Mouse (Mus musculus): ENCODE measurements around the gene Gosr1.
"Not testable (repeated sequence)": the region's sequence is repeated elsewhere in the genome, so short reads cannot be mapped to it uniquely, and the experiment has no call there.

Gene Gosr1

DNA sequence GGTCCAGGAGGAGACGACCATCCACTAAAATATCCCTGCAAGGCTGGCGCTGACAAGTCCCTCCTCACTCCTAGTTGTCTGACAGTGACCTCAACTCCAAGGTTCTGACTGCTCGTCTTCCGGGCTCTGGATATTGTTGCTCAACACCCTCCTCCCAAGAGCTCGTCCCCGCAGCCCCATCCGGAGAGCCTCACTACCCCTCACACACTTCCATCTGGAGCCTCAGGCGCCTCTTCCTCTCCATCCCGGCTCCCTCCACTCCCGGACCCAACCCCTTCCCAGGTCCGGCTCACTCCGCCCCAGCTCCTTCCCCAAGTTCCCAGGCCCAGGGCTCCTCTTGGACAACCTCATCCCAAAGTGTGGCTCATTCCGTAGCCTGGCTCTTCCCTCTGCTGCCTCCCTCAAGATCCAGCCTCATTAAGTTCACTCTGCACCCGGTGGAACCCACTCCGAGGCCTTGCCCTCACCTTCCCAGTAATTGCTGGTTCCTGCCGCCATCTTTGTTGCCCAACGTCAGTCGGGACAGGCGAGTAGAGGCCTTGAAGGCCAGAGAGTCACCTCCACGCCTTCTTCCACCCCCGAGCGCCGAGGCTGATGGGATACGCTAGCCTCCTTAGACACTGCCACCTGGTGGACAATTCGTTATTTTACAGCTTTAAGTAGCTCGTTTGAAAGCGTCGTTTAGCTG, at the start of gene Gosr1:
TSS of gene Gosr1 (minus strand) at position 527 of the 688 bp plus-strand sequence.
- in situ Hi-C loops (cut with MseI, MboI), result no loop called here

GRCm38 (mm10) chr11:76810706-76811495, 47.5 kb upstream of the Gosr1 start:
- in situ Hi-C loops (cut with MseI, MboI), result no loop called here

DNA sequence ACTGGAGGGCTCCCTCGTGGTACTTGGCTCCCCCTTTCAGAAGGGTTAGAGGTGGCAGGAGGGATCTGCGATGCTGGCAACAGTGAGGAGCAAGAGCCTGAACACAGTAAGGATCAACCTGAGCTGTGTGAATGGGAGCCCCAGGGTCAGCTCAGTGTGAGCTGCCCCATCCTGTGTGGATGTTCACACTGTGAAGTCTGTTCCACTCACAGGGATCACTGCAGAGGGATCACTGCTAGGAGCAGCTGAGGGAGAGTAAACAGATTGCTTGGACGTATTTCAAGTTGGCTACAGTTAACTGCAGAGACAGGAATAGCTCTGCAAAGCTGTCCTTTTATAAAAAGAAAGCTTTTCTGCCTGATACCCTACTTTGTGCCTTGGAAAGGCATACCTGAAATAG, 46.1 kb upstream of the Gosr1 start:
- in situ Hi-C loops (cut with MseI, MboI), result no loop called here

DNA sequence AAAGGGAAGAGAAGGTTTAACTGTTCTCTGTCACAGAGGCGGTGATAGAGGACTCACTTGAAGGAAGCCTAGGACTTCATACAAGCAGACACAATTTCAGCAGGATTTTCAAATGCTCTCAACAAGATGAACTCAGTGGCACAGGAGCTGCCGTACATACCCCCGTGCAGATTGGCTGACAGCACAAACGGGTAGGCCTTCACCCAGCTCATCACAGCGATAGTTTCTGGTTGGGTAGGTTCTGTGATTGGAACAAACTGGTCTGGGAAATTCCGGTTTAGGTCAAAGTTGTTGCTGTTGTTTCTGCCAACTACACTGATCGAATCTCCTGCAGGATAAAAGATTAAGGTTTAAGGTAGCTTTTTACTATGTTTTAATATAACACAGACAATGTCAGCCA, 45.2 kb upstream of the Gosr1 start:
- in situ Hi-C loops (cut with MseI, MboI), result no loop called here

- in situ Hi-C loops (cut with MseI, MboI), result no loop called here
These were observed 43.8 kb upstream of the Gosr1 start for GRCm38 (mm10) chr11:76807007-76807679.

- in situ Hi-C loops (cut with MseI, MboI), result no loop called here
These were observed 42.6 kb upstream of the Gosr1 start for GRCm38 (mm10) chr11:76806026-76806425.

GRCm38 (mm10) chr11:76805072-76805471, 41.7 kb upstream of the Gosr1 start:
- in situ Hi-C loops (cut with MseI, MboI), result not testable (repeated sequence)

- in situ Hi-C loops (cut with MseI, MboI), result no loop called here
These were observed 39.9 kb upstream of the Gosr1 start for GRCm38 (mm10) chr11:76803266-76803665.

DNA sequence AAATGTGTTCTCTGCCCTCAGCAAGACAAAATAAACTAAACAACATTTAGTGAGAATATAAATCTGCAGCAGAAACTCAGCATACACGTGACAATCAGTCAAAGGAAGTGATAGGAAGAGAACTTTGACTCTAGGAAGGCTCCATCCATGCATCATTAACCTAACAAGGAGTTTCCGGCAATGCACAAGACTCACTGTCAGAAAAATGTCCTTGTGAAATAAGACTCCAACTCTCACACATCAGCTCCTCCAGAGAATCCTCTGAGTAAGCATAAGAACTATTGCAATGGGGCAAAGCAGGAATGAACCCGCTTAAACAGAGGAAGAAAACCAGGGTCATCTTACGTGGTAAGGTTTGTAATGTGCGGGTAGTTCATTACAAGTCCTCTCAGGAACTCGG, 33.9 kb upstream of the Gosr1 start:
- in situ Hi-C loops (cut with MseI, MboI), result loop anchor here in 1 of 2 experiments (5.0 kb wide), 1 partner anchor 95 kb away; no protein-coding TSS in a partner anchor

- in situ Hi-C loops (cut with MseI, MboI), result loop anchor here in 1 of 2 experiments (5.0 kb wide), 1 partner anchor 97 kb away; no protein-coding TSS in a partner anchor
These were observed 31.9 kb upstream of the Gosr1 start for GRCm38 (mm10) chr11:76795326-76795725.

DNA sequence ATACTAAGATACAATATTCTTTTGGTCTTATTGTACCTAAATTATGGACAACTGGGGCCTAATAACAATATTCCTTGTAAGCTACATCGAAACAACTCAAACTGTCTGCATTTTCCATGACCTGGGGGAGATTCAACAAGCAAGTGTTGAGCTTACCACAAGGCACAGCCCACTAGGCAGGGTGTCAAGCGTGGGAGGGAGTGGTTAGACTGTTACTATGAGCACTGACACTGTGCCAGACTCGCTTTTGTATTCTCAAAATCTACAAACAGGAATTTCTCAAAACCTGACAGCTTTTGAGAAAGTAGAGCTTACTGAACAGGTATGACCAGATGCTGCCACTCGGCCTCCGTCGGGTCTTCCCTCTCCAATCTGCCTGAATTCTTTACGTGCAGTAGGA, 28.0 kb upstream of the Gosr1 start:
- in situ Hi-C loops (cut with MseI, MboI), result no loop called here

DNA sequence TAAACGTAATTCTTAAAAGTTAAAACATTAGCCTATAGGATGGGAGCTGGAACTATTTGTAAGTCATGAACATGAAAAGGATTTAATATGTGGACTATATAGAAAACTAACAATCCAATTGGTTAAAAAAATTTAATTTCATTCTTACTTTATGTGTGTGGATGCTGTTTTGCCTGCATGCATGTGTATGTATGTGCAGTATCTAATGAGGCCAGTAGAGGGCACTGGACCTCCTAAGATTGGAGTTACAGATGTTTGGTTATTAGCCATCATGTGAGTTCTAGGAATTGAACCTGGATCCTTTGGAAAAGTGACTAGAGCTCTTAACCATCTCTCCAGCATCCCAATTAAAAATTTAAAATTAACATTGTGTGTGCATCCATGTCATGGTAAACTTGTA, 25.9 kb upstream of the Gosr1 start:
- in situ Hi-C loops (cut with MseI, MboI), result loop anchor here in 1 of 2 experiments (5.0 kb wide), 1 partner anchor 103 kb away; no protein-coding TSS in a partner anchor

DNA sequence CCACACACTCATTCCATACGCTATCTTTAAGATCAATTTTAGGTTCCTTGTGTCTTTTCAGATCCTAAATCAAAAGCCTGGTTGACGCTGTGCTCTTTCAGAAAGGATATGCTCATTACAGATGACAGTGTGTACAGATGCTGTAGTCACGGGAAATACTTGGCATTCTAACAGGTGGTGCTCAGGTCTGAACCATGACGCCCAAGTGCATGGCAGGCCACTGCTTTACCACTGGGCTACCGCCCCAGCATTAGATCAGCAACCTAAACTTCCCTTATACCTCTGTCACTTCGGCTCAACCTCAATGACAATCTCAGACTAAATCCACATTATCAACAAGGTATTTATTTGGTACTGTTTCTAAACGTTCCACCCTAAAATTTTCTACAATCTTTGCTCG, 12.2 kb upstream of the Gosr1 start:
- in situ Hi-C loops (cut with MseI, MboI), result no loop called here

GRCm38 (mm10) chr11:76773811-76774210, 10.4 kb upstream of the Gosr1 start:
- in situ Hi-C loops (cut with MseI, MboI), result no loop called here

DNA sequence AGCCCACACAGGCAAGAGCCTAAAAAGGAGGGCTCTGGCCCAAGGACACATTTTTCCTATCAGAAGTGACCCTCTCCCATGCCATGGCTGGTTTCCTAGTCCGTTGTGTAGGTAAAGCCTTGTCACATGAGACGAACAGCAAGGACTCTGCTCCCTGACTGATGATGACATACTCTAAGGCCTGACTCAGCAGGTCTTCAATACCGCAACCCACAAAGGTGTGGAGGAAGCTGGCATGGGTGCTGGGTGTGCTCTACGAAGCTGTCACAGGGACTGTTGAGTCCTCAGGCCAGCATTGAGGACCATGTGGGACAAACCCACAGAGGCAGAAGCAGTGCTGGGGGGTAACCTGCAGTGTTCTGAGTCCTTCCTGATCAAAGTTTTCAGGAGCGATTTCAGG, 7.2 kb upstream of the Gosr1 start:
- in situ Hi-C loops (cut with MseI, MboI), result no loop called here

DNA sequence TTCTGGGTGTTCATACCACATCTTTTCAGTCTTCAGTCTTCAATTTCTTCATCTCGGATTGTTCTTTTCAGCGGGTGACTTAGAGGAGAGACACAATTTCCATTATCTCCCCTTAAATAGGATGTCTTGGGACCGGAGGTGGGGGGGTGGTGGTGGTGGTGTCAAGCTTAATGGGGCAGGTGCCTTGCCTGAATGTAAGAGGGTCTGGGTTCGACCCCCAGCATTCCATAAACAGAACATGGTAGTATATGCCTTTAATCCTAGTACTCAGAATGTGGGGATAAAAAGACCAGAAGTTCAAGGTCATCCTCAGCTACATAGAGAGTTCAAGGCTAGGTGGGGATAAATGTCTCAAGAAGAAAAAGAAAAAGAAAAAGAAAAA, 353 bp upstream of the Gosr1 start:
- in situ Hi-C loops (cut with MseI, MboI), result no loop called here

GRCm38 (mm10) chr11:76752276-76752675, 11.1 kb downstream of the Gosr1 start:
- in situ Hi-C loops (cut with MseI, MboI), result no loop called here

GRCm38 (mm10) chr11:76748819-76749218, 14.6 kb downstream of the Gosr1 start:
- in situ Hi-C loops (cut with MseI, MboI), result no loop called here

- in situ Hi-C loops (cut with MseI, MboI), result no loop called here
These were observed 17.5 kb downstream of the Gosr1 start for GRCm38 (mm10) chr11:76745921-76746320.

GRCm38 (mm10) chr11:76744550-76744949, 18.8 kb downstream of the Gosr1 start:
- in situ Hi-C loops (cut with MseI, MboI), result no loop called here

DNA sequence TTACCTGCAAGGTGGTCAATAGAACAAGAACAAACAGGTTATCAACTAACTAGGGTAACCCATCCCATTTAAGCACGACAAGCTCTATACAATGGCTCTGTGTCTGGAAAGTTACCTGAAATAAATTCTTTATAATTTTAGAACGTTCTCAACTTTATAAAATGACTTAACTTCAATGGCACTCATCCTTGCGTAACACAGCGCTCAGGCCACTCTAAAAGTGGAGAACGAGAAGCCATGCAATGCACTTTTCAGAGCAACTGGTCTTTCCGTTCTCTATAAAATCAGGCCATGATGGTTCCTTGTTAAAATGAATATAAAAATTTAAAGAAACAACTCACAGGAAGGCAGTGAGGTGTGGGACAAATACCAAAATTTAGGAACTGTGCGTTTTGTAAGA, 20.9 kb downstream of the Gosr1 start:
- in situ Hi-C loops (cut with MseI, MboI), result no loop called here

- in situ Hi-C loops (cut with MseI, MboI), result no loop called here
These were observed 24.3 kb downstream of the Gosr1 start for GRCm38 (mm10) chr11:76739125-76739524.
